Mouse (Mus musculus) right cerebral cortex, postnatal 14 days (tissue): ENCODE measurements at regions not wholly inside any gene's neighbourhood (a gene's known extent, or its start where the extent isn't known, plus 50 kb on each side); places are given as distances from the start of the nearest gene placed in this dataset.
A peak's percentile ranks its signal among the peaks of the same experiment; 100 is the strongest.

Source experiments
- DNase-seq: peaks from one replicate; pipeline ENCODE4 v3.0.0; 2022

GRCm38 (mm10) chr5:111835737-111836667 is 102.3 kb downstream of the Gm26897 start:
- no peak for DNase-seq

GRCm38 (mm10) chr5:111836668-111837234 is 103.0 kb downstream of the Gm26897 start:
- DNase-seq, result no peak

- DNase-seq, result no peak
These were observed 108.7 kb downstream of the Gm26897 start for GRCm38 (mm10) chr5:111842461-111842860.

GRCm38 (mm10) chr5:111843622-111844239 is 110.0 kb downstream of the Gm26897 start:
- DNase-seq, result no peak

- no peak for DNase-seq
These were observed 110.8 kb downstream of the Gm26897 start for GRCm38 (mm10) chr5:111844528-111844927.

GRCm38 (mm10) chr5:111848917-111849316 is 115.2 kb downstream of the Gm26897 start:
- DNase-seq, result no peak

GRCm38 (mm10) chr5:111852682-111853081 is 119.0 kb downstream of the Gm26897 start:
- no peak for DNase-seq

- no peak for DNase-seq
These were observed 121.6 kb downstream of the Gm26897 start for GRCm38 (mm10) chr5:111855366-111855765.

GRCm38 (mm10) chr5:111857200-111857599 is 123.5 kb downstream of the Gm26897 start:
- DNase-seq, result no peak

- no peak for DNase-seq
These were observed 126.7 kb downstream of the Gm26897 start for GRCm38 (mm10) chr5:111860436-111860835.

GRCm38 (mm10) chr5:111862331-111862730 is 128.6 kb downstream of the Gm26897 start:
- DNase-seq, result no peak

GRCm38 (mm10) chr5:111863922-111864321 is 130.2 kb downstream of the Gm26897 start:
- DNase-seq, result no peak

GRCm38 (mm10) chr5:111864606-111865005 is 130.9 kb downstream of the Gm26897 start:
- DNase-seq, result peak; percentile 38

- no peak for DNase-seq
These were observed 135.3 kb downstream of the Gm26897 start for GRCm38 (mm10) chr5:111869011-111869410.

- DNase-seq, result no peak
These were observed 143.6 kb downstream of the Gm26897 start for GRCm38 (mm10) chr5:111877165-111877793.

- no peak for DNase-seq
These were observed 145.3 kb downstream of the Gm26897 start for GRCm38 (mm10) chr5:111879044-111879443.

GRCm38 (mm10) chr5:111880268-111880667 is 146.5 kb downstream of the Gm26897 start:
- DNase-seq, result no peak

GRCm38 (mm10) chr5:111881517-111881916 is 147.8 kb downstream of the Gm26897 start:
- DNase-seq, result no peak

GRCm38 (mm10) chr5:111887281-111887680 is 153.6 kb downstream of the Gm26897 start:
- DNase-seq, result no peak

- no peak for DNase-seq
These were observed 157.1 kb downstream of the Gm26897 start for GRCm38 (mm10) chr5:111890800-111891199.

- no peak for DNase-seq
These were observed 157.6 kb downstream of the Gm26897 start for GRCm38 (mm10) chr5:111891261-111891693.

- DNase-seq, result no peak
These were observed 159.2 kb downstream of the Gm26897 start for GRCm38 (mm10) chr5:111892956-111893355.

GRCm38 (mm10) chr5:111893905-111894311 is 160.2 kb downstream of the Gm26897 start:
- DNase-seq, result peak; percentile 43
